Mouse (Mus musculus) heart, postnatal 36 days (tissue): ENCODE measurements around the gene Rec114. TPM values are rescaled to one million over a fixed set of nuclear protein-coding genes. Genes with fewer than 3 reads are reported as not detected.

Experiments used
- total RNA-seq, 2 experiments: library from RNA; stranded (reverse); gene quantifications; 2 replicates each; pipeline ENCODE4 v1.2.3; 2021

Rec114 gene
- total RNA-seq, 2 experiments from 2014 or later, result 1.7 to 3.3 TPM

Other genes starting within 250 kb of the Rec114 start
- 1 to 10 TPM; 8.1 to 9.9 TPM for gene Cd276, start 188.5 kb downstream of the Rec114 start, total RNA-seq
- gene Nptn, start 161.7 kb downstream of the Rec114 start, total RNA-seq, result 100 to 1,000 TPM; 130 to 145 TPM
- 1 to 10 TPM; 6.2 to 7.2 TPM for gene Hcn4, start 79.4 kb upstream of the Rec114 start, total RNA-seq